Mouse (Mus musculus): ENCODE data around the gene Etv5.

The Etv5 gene

DNA sequence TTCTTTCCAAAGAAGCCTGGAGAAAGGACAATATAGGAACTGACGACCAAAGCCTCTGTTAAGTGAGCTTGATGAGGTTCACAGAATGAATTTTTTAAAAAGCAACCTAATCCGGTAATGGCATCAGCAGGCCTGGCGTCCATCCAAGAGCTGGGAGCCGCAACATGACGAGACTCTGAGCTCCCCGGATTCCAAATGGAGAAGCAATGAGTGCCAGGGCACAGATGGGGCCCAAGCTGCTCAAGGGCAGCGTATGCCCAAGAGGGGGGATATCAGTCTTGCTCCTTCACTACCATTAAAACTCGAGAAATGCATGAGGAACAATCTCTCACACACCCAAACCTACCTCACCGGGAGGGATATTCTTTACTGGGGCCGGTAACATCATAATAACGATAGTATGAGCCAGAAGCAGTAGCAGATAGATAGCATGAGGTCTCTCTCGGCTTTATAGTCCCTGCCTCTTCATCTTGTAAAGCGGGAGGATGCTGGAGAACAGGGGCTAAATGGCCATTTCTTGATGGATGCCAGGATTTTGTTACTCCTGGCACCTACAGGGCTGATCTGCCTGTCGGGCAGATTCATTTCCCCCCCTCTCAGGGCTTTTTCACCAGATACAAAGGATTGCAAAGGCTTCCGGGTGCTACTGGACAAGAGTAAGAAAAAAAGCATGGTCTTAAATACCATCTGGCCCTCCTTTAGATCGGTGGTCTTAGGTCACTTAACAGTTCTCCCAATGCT, 9.1 kb downstream of the Etv5 start:
- no peak for DNase-seq (ENCODE audit: low spot score)

DNA sequence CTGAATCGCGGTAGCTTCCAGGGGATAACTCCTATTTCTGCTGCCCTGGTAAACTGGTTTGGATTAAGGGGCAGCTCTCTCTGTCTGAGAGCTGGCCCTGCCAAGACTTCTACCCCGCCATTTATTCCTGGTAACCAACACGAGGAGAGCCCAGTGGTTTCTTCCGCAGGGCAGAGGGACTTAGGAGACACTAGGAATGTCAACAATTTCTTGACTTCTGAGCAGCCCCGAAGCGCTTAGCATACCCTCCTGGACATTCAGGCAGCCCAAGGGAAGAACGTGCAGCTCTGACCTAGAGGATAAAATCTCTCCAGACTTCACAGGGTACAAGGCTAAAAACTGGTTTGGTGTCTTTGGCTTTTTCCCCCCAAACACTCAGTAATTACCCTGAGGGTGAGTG, 10.1 kb downstream of the Etv5 start:
- DNase-seq (ENCODE audit: low spot score), result no peak

DNA sequence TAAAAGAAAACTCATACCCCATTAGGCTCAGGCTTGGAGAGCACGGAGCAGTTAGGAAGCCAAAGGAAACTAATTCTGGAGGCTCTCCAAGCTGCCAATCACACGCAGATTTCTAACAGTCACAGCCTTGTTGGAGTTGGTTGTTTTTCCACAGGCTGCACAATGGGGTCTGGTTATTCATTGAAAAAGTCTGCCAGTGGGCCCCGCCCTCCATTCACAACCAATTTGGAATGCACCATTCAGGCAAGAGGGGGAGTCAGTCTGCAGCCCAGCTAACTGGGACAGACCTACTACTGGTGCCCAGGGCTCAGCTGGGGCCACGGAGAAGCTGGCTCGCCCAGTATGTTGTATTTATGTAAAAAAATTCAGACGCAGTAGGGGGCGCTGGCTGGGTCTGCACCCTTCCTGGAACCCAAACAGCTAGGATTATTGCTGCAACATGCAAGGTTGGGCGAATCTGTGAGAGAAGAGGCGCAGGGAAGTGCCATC, 10.6 kb downstream of the Etv5 start:
- DNase-seq (ENCODE audit: low spot score), result peak; percentile 63

DNA sequence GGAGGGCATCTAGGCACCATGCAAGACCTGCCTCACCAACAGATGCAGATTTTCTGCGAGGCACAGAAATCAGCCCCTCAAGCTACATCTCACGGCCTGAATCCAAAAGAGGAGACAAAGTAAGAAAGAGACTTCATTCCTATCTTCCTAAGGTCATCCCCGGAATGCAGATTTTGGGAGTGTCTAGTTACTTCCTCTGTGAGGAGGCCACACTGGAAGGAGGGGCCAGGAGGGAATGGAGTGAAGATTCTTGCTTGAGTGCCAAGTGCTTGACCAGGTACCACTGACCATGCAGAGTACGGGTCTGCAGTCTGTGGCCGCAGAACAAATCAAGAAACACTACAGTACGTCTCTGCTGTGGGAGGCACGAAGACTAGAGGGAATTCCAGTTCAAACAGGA, 12.7 kb downstream of the Etv5 start:
- no peak for DNase-seq (ENCODE audit: low spot score)

DNA sequence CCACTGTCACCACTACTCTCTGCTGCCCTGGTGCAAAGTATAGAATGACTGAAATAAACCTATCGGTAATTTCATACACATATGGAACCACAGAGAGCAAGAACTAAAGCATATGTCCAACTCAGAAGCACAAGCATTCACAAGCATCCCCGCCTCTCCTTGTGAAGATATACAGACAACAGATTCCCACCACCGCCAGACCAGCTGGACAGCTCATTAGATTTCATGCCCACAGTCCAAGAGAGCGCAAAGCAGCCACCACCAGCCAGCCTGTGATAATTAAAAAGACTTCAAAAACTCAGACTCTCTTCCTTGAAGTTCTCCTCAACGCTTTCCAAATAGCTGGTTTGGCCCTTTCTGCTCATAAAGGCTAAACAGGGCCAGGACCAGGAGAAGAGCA, 17.3 kb downstream of the Etv5 start:
- DNase-seq (ENCODE audit: low spot score), result no peak

DNA sequence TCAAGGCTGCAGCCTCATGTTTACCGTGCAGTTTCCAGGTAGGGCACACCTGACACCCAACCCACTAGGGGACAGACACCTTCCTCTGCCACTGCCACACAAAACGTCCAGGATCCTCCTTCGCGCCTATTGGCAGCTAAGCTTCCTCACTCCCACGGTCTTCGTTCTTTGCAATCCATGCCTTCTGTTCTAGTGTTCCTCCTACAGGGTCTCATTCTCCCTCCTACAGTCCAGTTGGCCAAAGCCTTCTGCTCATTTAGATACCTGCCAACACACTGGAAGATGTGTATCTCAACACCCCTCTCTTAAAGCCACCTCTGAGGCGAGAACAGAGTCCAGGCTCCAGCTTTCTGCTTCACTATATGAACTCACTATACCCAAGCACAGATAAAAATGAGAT, 21.6 kb downstream of the Etv5 start:
- no peak for DNase-seq (ENCODE audit: low spot score)

DNA sequence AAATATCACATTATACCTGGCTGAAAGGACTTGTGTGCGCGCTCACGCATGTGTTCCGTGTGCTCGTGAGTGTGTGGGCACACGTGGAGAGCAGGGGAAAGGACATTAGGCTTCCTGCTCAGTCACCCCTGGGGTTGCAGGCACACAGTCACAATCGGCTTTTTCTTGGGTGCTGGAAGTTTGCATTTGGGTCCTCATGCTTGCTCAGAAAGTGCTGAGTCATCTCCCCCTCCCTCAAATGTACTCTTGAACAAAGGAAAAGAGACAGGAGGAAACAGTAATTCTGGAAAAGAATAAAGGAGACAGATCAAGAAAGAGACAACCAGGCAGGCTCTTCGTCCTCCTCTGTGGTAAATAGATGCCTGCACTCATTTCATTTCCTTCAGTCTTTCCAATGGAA, 22.5 kb downstream of the Etv5 start:
- DNase-seq (ENCODE audit: low spot score), result no peak

DNA sequence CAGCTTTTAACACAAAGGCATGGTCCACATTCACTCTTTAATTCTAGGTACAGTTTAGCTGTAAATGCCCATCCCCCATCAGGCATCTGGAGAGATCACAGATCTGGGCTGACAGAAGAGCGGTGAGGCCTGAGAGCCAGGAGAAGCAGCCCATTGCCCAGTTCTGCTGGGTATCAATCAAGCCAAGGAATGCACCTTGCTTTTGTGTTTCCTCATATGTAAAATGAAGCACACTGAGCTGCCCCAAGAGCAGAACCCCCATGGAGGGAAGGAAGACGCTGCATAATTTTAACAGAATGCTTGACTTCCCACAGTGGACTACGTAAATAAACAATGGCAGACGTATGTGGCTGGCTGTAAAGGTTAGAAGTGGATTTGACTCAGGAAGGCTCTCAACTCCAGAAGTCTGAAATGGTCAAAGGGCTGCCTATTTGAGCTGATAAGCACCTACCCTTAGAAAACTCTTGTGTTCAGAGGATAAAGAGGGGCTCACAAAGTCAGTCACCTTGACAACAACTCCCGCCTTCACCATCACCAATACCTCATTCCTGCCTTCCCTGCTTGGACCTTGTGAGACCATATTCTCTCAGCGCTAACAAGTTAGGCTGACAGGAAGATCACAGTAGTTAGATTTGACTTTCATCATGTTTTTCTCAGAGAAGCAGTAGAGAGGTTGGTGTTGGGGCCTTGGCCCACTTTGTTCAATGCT, 23.2 kb downstream of the Etv5 start:
- DNase-seq (ENCODE audit: low spot score), result no peak

DNA sequence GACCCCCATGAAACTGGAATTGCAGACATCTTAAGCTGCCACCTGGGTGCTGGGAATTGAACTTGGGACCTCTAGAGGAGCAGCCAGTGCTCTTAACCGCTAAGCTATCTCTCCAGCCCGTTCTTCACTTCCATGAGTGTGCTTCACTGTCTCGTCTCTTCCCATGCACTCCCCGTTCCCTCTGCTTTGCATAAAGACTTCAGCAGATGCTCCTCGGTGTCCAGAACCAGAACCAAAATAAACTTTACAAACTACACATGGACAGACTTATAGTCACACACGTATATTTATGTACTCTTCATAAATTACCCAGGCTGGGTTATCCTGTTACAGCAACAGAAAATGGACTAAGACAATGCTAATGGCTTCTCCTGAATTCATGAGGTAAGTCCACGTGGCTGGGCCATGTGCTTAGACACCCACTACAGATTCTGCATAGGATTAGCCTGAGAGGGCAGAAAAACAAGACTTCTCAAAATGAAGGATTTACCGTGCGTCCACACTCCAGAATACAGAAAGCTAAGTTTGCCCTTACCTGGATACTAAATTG, 25.2 kb downstream of the Etv5 start:
- DNase-seq (ENCODE audit: low spot score), result no peak

DNA sequence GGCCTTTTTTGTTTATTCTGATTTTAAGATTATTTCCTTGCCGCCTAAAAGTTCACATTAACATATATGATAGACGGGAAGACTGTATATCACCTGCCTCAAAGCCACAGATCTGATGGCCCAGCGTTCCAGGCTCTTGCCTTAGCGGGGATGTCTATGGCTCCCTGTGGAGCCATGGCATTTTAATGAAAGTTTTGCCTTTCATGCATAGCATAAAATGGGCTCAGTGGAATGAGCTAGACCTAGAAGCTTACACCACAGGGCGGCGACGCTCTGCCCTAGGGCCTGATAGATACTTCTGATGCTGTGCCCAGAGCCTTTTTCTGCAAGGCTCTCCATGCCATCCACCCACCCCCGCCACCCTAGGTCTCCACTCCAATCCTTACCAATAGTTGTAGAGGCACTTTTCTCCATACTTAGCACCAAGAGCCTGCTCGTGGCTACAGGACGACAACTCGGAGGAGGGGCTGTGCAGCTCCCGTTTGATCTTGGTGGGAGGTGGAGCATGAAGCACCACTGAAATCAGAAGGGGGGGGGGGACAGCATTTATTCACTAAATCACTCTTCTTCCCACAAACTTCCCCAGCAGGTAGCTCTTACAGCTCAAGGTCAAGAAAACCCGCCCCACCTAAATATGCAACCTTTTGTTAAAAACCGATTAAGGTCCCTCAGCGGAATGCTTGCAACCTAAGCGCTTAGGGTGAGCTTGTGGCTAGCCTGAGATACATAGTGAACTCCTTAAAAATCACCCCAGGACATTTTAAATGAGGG, 26.9 kb downstream of the Etv5 start:
- no peak for DNase-seq (ENCODE audit: low spot score)

DNA sequence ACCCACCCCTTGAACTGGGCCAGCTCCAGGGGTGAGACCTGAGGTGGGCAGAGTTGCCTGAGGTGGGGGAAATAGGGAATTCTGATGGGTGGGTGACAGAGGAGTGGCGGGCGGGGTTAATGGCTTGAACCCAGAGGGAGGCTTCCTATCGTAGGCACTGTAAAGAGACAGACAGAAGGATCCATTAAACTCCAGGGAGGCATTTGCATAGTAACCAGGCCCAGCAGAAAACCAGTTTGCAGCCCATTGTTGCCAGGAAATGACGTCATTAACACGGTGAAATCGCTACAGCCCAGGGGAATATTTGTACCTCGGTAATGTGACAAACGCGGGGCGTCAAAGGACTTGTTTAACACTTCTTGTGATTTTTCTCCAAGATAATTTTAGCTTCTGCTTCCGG, 27.8 kb downstream of the Etv5 start:
- no peak for DNase-seq (ENCODE audit: low spot score)

DNA sequence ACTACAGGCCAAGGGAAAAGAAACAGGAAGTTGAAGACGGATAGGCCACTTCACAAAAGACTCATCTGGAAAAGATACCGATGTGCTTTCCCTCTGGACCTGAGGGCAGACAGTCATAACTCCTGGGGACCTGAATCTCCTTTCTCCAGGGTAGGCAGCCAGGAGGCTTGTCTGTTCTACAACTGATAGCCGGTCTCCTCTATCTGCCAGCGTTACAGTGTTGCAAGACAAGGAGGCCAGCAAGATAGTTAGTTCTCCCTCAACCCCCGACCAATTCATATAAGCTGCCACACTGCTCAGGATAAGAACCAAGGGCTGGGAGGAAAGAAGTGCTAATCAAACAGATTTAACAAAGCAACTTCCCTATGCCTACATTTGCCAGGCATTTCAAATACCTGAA, 29.5 kb downstream of the Etv5 start:
- no peak for DNase-seq (ENCODE audit: low spot score)

DNA sequence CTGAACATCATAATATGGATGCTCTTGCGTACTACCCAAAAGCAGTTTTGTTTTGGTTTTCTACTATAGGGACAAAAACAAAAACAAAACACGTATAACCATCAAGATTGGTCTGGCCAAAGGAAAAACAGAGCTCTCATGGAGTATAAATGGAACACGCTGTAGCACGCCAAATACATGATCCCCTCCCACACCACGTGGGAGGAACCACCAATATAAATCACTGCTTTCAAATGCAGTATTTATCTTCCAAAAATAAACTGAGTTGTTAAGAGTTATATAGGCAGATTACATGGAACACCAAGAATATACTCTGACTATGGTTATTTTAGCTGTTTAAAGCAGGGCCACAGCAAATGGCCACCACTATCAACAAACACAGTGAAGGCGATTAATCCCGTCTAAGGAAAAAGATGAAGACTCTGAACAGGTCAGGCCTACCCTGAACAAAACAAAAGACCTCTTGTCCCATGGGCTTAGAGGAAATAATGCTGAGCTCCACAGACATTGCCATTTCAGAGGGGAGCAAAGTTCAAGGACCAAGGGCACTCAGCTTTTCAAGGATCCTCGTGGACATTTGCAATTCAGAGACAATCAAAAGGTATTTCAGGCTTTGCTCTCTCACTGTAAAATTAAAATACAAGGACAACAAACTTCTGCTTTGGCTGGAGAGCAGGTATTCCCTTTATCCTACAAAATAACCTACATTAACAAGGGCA, 30.7 kb downstream of the Etv5 start:
- no peak for DNase-seq (ENCODE audit: low spot score)

DNA sequence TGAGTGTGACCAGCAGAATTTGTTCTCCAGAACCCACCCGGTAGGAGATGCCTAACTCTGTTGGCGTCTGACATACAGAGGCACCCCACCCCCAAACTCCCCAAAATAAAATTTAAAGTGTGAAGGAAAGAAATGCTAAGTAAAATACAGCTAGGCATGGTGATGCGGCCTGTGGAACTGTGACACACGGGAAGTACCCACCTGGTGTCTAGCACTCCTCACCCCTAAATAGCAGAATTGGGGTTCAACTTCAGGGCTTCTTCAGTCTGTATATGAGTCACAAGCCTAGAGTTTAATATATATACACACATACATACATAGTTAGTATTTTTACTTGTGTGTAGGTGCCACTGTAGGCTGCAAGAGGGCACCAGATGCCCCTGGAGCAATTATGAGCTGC, 32.8 kb downstream of the Etv5 start:
- DNase-seq (ENCODE audit: low spot score), result no peak

DNA sequence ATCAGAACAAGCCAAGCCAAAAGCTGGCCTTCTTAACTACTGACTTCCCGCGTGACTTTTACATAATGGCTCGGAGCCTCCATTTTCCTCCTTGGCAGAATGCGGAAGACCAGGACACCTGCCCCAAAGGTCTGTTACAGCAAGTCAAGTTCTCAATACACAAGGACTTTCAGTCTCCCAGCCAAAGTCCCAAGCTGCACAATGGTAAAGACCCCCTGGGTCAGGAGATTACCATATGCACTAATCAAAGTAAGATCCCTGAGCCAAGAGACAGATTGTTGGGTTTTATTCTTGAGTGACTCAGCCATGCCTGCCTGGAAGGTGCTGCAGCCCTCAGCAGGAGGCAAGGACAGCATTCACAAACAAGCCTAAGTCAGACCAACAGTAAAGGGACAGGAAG, 33.5 kb downstream of the Etv5 start:
- no peak for DNase-seq (ENCODE audit: low spot score)

DNA sequence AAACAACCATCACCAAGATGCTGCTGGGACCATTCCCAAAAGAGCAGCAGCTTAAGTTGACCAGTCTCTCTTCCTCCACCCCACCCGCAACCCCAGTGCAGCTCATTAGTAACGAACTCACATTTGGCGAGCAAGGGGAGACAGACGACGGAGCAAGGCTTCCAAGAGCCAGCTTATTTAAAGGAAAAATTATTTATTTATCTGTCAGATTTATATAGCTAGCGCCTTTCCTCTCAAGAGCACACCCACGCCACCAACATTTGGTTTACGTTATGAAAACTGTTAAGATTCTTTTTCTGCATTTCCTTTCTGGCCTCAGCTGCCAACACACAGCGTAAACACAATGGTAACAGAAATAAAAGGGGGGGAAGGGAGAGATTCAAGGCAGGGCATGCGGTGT, 34.0 kb downstream of the Etv5 start:
- no peak for DNase-seq (ENCODE audit: low spot score)

DNA sequence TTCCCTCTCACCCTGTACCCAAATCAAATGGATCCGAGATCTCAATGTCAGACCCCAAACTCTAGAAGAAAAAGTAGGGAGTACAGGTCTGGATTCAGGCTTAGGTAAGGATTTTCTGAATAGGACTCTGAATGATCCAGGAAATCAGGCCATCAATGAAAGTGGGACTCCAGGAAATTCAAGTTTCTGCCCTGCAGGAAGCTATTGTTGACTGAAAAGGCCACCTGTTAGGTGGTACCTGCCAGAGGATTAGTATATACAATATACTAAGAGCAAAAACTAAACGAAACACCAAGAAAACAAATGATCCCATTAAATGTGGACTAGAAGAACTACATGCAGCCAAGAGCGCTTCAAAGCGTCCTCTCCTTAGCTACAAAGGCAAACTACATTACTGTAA, 35.8 kb downstream of the Etv5 start:
- no peak for DNase-seq (ENCODE audit: low spot score)

DNA sequence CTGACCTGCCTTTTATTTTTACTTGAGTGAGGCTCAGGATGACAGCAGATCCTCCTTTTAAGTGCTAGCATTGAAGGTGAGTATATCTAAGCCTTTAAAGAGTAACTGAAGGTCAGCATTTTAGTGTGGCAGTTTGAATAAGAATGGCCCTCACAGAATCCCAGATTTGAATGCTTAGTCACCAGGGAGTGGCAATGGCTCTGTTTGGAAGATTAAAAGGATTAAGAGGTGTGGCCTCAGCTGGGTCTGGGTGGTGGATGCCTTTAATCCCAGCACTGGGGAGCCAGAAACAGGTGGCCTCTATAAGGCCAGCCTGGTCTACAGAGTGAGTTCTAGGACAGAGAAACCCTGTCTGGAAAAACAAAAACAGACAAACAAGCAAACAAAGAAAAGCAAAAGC, 36.9 kb downstream of the Etv5 start:
- no peak for DNase-seq (ENCODE audit: low spot score)

DNA sequence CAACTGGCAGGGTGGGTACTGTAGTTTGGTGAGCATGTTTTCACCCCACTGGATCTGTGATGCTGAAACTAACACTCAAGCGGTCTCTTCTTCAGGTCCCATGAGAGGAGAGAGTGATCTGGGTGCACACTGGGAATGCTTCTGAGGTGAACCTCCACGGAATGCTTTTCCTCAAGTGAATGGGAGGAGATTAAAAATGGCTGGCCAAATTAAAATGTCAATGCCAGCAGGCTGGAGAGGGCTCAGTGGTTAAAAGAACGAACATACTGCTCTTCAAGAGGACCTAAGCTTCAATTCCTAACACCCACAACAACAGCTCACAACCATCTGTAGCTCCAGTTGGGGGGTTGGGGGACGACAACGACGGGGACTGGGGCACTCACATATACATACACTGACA, 39.3 kb downstream of the Etv5 start:
- no peak for DNase-seq (ENCODE audit: low spot score)

DNA sequence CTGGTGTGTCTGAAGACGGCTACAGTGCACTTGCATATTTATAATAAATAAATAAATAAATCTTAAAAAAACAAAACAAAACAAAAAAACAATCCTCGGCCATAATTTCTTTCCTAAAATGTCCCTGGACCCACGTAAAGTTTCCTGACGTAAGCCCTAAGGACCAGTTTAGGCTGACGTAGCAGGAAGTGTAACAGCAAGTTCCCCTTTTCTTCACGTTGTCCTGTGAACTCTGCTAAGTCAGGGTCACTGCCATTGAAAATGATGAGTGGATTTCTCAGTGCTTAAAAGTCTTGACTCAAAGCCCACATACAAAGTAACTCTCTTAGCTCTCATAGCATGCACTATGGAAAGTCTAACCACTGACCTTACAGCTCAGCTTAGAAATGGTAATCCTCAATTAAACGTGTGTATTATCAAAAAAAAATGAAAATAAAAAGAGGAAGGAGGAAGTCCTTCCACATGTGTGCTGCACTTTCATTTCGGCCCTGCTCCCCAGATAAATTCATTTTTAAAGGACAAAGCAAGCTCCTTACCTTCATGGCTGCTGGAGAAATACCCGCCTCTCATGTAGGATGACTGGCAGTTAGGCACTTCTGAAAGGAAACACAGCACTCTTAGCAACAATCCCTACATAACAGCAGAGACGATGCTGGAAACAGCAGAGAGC, 40.6 kb downstream of the Etv5 start:
- DNase-seq (ENCODE audit: low spot score), result no peak

DNA sequence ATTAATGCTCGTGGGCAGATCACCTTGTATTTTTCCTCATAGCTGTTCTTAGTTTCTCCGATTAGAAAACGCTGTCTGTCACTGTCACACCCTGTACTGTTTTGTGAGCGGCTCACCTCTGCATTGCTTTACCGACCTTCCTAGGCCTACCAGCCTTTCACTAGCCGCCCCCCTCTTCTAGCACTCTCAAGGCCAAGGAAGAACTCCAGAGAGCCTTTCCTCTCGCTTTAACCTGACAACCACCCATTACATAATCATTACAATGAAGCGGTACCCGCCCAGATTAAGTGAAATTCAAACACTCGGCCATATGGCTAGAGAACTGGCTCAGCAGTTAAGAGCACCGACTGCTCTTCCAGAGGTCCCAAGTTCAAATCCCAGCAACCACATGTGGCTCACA, 41.2 kb downstream of the Etv5 start:
- DNase-seq (ENCODE audit: low spot score), result no peak

DNA sequence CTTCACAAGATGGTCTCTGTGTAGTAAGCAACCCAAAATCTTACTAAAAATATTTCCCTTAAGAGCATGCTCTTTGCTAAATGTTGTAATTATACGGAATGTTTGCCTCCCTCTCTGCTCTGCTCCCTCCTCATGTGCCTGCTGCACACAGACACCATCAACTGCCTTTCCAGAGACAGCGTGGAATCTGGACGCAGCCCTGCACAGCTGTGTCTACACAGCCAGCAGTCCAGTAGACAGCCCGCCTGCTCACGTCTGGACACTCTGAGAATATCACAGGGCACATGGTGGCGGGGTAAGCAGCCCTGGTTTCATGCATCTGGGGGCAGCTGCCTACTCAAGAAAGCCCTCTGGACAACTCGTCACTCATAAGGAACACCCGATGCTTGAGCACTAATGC, 43.1 kb downstream of the Etv5 start:
- DNase-seq (ENCODE audit: low spot score), result no peak
